Mouse (Mus musculus) layer of hippocampus, postnatal 36 days (tissue): Measurements from ENCODE around the gene Leng9. TPM values are rescaled to one million over a fixed set of nuclear protein-coding genes. Genes with fewer than 3 reads are reported as not detected.
A peak's percentile ranks its signal among the peaks of the same experiment; 100 is the strongest.

Source experiments
- DNase-seq, 2 experiments: peaks; one replicate each; pipeline ENCODE4 v3.0.0; 2022
- total RNA-seq, 2 experiments: library from RNA; stranded (reverse); gene quantifications; 2 replicates each; pipeline ENCODE4 v1.2.3; 2021

The Leng9 gene
- total RNA-seq, 2 experiments from 2014 or later = 5.5 to 5.9 TPM

GRCm38 (mm10) chr7:4144046-4144445, 6.1 kb downstream of the Leng9 start:
- DNase-seq = no peak

GRCm38 (mm10) chr7:4143506-4143905, 6.7 kb downstream of the Leng9 start:
- no peak for DNase-seq

GRCm38 (mm10) chr7:4142796-4143445, 7.3 kb downstream of the Leng9 start:
- DNase-seq = no peak

- no peak for DNase-seq
Observed at GRCm38 (mm10) chr7:4141648-4142325, 8.4 kb downstream of the Leng9 start.

- DNase-seq = no peak
Observed at GRCm38 (mm10) chr7:4139391-4139790, 10.8 kb downstream of the Leng9 start.

- DNase-seq = no peak
Observed at GRCm38 (mm10) chr7:4138671-4139070, 11.5 kb downstream of the Leng9 start.

GRCm38 (mm10) chr7:4138181-4138580, 12.0 kb downstream of the Leng9 start:
- no peak for DNase-seq

GRCm38 (mm10) chr7:4137746-4138145, 12.4 kb downstream of the Leng9 start:
- DNase-seq = no peak

- DNase-seq = peak; percentile 99 to 100
Observed at GRCm38 (mm10) chr7:4136771-4137531, 13.2 kb downstream of the Leng9 start, which contains the start of gene Leng8. Gene Leng8 (plus strand): TSS chr7:4137039.

GRCm38 (mm10) chr7:4136404-4136770, 13.8 kb downstream of the Leng9 start:
- DNase-seq = no peak

- DNase-seq = no peak
Observed at GRCm38 (mm10) chr7:4134911-4135310, 15.3 kb downstream of the Leng9 start.

GRCm38 (mm10) chr7:4132998-4133397, 17.2 kb downstream of the Leng9 start:
- DNase-seq = no peak

GRCm38 (mm10) chr7:4132581-4132980, 17.6 kb downstream of the Leng9 start:
- DNase-seq = peak; percentile 66 to 77

- no peak for DNase-seq
Observed at GRCm38 (mm10) chr7:4131964-4132363, 18.2 kb downstream of the Leng9 start.

GRCm38 (mm10) chr7:4130686-4131452, 19.3 kb downstream of the Leng9 start:
- peak; percentile 73 to 77 for DNase-seq

- DNase-seq = no peak
Observed at GRCm38 (mm10) chr7:4128860-4129259, 21.3 kb downstream of the Leng9 start.

- DNase-seq = no peak
Observed at GRCm38 (mm10) chr7:4127894-4128293, 22.3 kb downstream of the Leng9 start.

GRCm38 (mm10) chr7:4126992-4127785, 23.0 kb downstream of the Leng9 start:
- DNase-seq = no peak

- DNase-seq = no peak
Observed at GRCm38 (mm10) chr7:4125306-4125705, 24.9 kb downstream of the Leng9 start.

GRCm38 (mm10) chr7:4124856-4125255, 25.3 kb downstream of the Leng9 start:
- DNase-seq = no peak

- DNase-seq = peak; percentile 85 to 86
Observed at GRCm38 (mm10) chr7:4124315-4124759, 25.8 kb downstream of the Leng9 start.

GRCm38 (mm10) chr7:4123732-4124131, 26.4 kb downstream of the Leng9 start:
- DNase-seq = peak; percentile 82 to 88
